Mouse (Mus musculus) liver, adult 2 months (tissue): ENCODE measurements around the gene Peak1.

ENCODE experiments used
- CTCF ChIP-seq: fragments of 200-500 bp; IDR thresholded peaks from 2 replicates; pipeline ENCODE4 v1.5.1; 2011; ENCODE audit warnings: low read depth, low read length, control low read depth
- POLR2A ChIP-seq: fragments of 200-500 bp; IDR thresholded peaks from 2 replicates; pipeline ENCODE4 v1.6.1; 2011; ENCODE audit warnings: low read length, control low read depth; ENCODE audit not compliant: insufficient read depth; ENCODE audit errors: extremely low read depth

GRCm38 (mm10) chr9:56258261-56258790 lies 159.5 kb downstream of the Peak1 start:
- TF ChIP-seq POLR2A (no peak), CTCF (no peak)
